Mouse (Mus musculus): ENCODE data around the gene Arhgef40.
"Not testable (repeated sequence)": the region's sequence is repeated elsewhere in the genome, so short reads cannot be mapped to it uniquely, and the experiment has no call there.

Arhgef40 gene

GRCm38 (mm10) chr14:52019051-52019589 lies 34.6 kb downstream of the Arhgef40 start:
- no peak for DNase-seq (ENCODE audit: low spot score)

- DNase-seq (ENCODE audit: low spot score): peak; percentile 98
Observed at GRCm38 (mm10) chr14:52019590-52020340, 35.2 kb downstream of the Arhgef40 start.

GRCm38 (mm10) chr14:52020486-52021137 lies 36.1 kb downstream of the Arhgef40 start, which contains the start of gene Zfp219:
Gene Zfp219, minus strand, starts transcription at chr14:52020733.
- DNase-seq (ENCODE audit: low spot score): peak; percentile 91

- DNase-seq (ENCODE audit: low spot score): no peak
Observed at GRCm38 (mm10) chr14:52021138-52021529, 36.6 kb downstream of the Arhgef40 start.

GRCm38 (mm10) chr14:52021568-52022212 lies 37.2 kb downstream of the Arhgef40 start:
- no peak for DNase-seq (ENCODE audit: low spot score)

- no peak for DNase-seq (ENCODE audit: low spot score)
Observed at GRCm38 (mm10) chr14:52022244-52022708, 37.8 kb downstream of the Arhgef40 start.

GRCm38 (mm10) chr14:52022709-52023459 lies 38.4 kb downstream of the Arhgef40 start:
- DNase-seq (ENCODE audit: low spot score): peak; percentile 94

- no peak for DNase-seq (ENCODE audit: low spot score)
Observed at GRCm38 (mm10) chr14:52024133-52024532, 39.6 kb downstream of the Arhgef40 start.

- no peak for DNase-seq (ENCODE audit: low spot score)
Observed at GRCm38 (mm10) chr14:52026342-52026741, 41.8 kb downstream of the Arhgef40 start.

GRCm38 (mm10) chr14:52035926-52036325 lies 51.4 kb downstream of the Arhgef40 start:
- no peak for DNase-seq (ENCODE audit: low spot score)

- no peak for DNase-seq (ENCODE audit: low spot score)
Observed at GRCm38 (mm10) chr14:52039332-52039731, 54.8 kb downstream of the Arhgef40 start.

GRCm38 (mm10) chr14:52042359-52042758 lies 57.8 kb downstream of the Arhgef40 start, which contains the start of gene Olfr221:
Gene Olfr221, minus strand, starts transcription at chr14:52042459.
- DNase-seq (ENCODE audit: low spot score): not testable (repeated sequence)

GRCm38 (mm10) chr14:52043446-52043845 lies 58.9 kb downstream of the Arhgef40 start:
- no peak for DNase-seq (ENCODE audit: low spot score)

- peak; percentile 56 for DNase-seq (ENCODE audit: low spot score)
Observed at GRCm38 (mm10) chr14:52044901-52045678, 60.6 kb downstream of the Arhgef40 start.

- no peak for DNase-seq (ENCODE audit: low spot score)
Observed at GRCm38 (mm10) chr14:52045966-52046565, 61.5 kb downstream of the Arhgef40 start.

- not testable (repeated sequence) for DNase-seq (ENCODE audit: low spot score)
Observed at GRCm38 (mm10) chr14:52052720-52053119, 68.2 kb downstream of the Arhgef40 start.
